ENCODE assay signal across 15 mouse cellular contexts in the genomic region with DNA sequence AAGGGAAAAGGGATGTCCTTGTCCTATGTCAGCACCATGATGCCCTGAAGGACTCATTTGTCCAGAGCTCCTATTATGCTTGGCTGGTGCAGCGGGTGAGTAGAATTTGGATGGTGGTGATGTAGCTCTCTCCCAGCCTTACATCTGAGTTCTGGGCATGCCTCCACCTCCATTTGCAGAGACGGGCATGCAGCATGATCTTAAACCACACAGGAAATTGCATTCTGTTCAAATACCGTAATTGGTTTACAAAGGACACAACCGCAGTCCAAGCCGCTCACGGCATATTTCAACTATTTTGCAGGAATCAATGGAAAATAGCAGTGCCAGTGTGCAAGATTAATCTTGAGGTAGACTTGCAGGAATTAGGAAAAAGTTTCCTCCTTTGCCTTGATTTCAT.
"Had no signal": no experiment of that assay in that cellular context is flagged by ENCODE, and none has a peak within 500 bp of the region (broad histone marks: within the 10 kb centered on the region; RNA-seq: fewer than 3 reads in every experiment).

No protein-coding gene starts in this region.

- DNase-seq: liver, postnatal 0 days; lung, adult 2 months; lung, postnatal 14 days; lung, postnatal 36 days; retina, postnatal 1 day; right cerebral cortex, adult 18-20 months; right cerebral cortex, postnatal 25 days; right cerebral cortex, postnatal 4 days; spleen, adult 18-20 months; thymus, adult 2 months; thymus, postnatal 14 days; thymus, postnatal 36 days had no signal

- ATAC-seq: liver, postnatal 0 days; lung, postnatal 0 days; midbrain, embryonic 13.5 days; midbrain, embryonic 15.5 days had no signal
